Mouse (Mus musculus): ENCODE results near the gene Acap2.

The Acap2 gene

DNA sequence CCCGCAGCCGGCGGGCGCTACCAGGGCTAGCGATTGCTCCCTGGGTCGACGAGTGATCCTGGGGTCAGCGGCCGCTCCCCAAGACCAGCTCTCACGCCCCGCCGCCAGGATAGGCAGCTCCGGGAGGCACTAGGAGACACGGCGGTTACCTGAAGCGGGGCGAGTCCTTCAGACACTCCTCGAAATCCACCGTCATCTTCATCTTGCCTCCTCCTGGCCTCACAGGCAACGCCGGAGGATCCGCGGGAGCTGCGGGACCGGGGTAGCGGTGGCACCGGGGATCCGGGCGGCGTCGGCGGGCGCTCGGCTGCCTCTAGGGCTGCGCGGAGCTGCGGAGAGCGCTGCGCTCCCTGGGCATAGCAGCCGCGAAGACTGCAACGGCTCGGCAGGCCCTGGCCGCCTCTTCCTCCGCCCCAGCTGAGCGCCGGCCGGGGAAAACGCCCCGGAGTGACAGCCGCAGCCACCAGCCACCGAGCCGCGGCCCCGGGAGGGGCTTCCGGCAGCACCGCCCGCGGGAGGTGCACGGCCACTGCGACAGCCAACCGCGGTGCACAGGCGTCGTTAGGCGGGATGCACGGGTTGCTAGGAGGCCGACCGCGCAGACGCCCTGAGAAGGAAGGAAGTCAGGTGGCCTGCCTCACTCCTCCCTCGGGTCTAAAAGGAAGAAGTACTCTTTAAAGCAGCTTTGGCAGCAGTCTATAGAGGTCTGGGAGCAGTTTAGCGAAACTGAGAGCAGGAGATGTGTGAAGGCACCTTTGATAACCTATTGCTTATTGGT lies at the start of gene Acap2:
Acap2 (minus strand) TSS at position 456 of the 778 bp plus-strand sequence.
- DNase-seq = peak; percentile 98

DNA sequence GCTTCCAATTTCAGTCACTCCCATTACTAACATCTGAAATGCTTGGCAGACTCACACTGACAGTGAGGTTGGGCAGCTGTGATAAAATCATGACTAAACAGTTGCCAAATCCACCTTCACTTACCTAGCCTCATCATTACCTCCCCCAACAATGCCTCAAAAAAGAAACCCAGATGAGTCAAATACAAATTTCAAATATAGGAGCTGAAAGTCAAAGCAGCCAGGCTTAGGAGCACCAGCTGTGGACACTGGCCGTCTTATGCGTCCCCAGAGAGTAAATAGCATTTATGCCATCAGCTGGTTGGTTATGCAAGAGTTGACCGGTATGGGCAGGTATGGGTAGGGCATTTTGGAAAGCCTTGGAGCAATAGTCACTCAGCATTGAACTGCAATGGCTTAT lies 48.4 kb upstream of the Acap2 start:
- DNase-seq = no peak

DNA sequence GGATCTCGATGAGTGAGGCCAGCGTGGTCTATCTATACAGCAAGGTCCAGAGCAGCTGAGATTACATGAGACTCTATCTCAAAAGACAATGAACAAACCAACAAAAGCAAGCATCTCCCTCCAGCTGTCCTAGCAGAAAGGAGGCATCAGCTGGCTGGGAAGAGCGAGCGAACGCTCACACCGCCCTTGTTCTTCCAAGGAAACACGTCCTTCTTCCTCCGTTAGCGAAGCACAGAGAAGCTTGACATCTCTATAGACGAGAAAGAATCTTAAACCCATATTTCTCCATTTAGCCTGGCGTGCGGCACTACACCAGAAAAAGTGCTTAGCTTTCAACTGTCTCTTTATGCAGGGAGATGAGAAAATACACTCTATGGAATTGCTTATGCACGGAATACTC lies 47.7 kb upstream of the Acap2 start:
- no peak for DNase-seq

DNA sequence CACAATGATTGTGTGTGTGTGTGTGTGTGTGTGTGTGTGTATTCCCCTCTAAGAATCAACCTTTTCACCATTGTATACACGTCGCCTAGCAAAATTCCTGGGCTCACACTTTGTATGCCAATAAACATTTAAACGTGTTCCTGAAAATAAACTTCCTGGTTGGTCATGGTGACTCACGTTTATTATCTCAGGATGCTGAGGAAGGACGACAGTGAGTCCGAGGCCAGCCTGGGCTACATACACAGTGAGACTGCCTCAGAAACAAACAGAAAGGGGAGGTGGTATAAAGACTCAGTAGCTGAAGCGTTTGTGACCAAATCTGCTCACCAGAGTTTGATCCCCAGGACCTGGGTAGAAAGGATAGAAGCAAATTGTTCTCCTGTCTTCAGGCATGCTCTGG lies 46.4 kb upstream of the Acap2 start:
- DNase-seq = no peak

DNA sequence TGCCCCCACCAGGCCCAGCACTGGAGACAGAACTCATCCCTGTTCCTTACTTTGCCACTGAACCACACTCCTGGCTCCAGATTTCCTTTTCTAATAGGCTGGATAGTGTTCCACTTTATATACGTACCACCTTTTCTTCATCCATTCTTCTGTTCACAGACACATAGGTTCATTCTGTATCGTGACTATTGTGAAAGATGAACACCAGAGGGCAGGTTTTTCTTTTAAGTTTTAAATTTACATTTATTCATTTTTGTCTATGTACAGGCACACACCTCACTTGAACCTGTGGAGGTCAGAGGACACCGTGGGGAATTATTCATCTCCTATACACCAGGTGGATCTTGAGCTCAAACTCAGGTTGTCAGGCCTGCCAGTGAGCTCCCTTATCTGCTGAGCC lies 43.0 kb upstream of the Acap2 start:
- DNase-seq = no peak

- DNase-seq = no peak
Measured at GRCm38 (mm10) chr16:31241433-31241832, 40.4 kb upstream of the Acap2 start.

DNA sequence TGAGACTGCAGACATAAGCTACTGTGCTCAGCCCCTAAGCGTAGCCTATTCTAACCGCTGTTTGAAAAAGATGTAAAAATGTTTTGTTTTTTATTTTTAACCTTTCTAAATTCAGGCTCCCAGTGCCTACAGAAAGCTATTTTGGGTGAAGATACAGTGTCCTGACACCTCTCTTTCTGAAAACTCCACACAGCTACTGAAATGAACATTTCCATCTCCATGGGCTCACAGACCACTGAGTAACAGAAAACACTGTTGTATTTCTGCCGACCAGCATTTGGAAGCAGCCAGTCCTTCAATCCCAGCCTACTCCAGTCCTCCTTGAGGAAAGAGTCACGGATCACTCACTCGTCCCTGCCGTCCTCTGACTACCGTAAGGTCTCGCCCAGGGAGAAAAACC lies 39.5 kb upstream of the Acap2 start:
- DNase-seq = no peak

DNA sequence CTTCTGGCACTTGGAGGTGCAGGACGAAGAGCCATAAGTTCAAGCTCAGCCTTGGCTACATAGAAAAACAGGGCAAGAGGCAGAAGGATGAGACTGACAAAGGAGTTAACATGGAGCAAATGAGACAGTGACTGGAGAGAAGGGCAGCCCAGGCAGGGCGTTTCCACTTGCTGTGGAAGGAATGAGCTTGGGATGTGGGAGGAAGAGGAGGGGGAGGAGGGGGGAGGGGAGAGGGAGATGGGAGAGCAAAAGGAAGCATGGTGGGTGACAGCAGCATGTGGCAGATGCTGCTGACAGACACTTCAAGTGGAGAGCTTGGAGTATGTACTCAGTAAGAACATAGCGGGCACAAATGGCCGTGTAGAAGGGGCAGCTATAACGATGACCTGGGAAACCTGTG lies 37.2 kb upstream of the Acap2 start:
- no peak for DNase-seq

DNA sequence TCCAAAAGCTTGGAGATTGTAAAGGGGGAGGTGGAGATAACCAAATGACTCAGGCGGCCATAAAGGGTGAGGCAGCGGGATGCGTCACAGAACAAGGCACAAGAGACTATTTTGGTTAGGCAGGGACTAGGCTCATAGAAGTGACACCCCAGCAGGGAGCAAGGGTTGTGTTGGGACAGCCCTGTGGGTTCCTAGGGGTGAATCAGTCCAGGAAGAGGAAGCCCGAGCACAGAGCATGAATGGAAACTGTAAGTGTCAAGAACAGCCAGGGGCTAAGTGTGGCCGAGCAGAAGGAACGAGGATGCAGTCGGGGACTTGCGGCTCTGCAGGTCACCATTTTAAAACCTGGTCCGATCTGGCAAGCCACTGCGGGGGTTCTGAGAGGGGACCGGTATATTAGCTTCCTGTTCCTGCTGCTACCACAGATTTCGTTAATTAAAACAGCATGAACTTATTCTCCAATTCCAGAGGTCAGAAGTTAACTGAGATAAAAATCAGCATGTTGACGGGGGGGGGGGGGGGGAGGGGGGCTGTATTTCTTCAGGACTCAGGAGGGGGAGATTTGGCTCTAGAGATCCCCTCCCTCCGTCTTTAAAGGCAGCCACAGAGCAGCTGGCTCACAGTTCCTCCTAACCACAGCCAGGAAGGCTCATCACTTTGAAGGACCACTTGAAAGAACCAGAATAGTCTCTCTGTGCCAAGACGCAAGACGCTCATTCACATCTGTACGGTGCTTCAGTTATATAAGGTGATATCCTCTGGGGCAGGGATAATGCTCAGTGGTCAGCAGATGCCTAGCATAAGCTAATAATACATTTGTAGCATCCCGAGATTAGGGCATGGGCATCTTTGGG lies 34.6 kb upstream of the Acap2 start:
- DNase-seq = peak in 1 of 2 experiments; percentile 12

GRCm38 (mm10) chr16:31234808-31235456 lies 33.9 kb upstream of the Acap2 start:
- DNase-seq = no peak

DNA sequence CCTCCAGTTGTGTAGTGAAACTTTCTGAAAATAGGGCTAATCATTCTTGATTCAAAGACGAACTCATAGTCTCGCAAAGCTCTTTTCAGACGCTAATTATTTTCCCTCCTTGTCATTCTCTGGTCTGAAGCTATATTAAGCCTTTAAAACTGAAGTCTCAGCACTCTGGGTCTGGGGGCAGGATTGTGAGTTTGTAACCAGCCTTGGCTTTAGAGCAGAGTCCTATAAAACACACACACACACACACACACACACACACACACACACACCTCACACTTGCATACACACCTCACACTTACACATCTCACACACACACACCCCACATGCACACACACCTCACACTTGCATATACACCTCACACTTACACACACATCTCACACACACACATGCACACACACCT lies 33.3 kb upstream of the Acap2 start:
- DNase-seq = no peak

DNA sequence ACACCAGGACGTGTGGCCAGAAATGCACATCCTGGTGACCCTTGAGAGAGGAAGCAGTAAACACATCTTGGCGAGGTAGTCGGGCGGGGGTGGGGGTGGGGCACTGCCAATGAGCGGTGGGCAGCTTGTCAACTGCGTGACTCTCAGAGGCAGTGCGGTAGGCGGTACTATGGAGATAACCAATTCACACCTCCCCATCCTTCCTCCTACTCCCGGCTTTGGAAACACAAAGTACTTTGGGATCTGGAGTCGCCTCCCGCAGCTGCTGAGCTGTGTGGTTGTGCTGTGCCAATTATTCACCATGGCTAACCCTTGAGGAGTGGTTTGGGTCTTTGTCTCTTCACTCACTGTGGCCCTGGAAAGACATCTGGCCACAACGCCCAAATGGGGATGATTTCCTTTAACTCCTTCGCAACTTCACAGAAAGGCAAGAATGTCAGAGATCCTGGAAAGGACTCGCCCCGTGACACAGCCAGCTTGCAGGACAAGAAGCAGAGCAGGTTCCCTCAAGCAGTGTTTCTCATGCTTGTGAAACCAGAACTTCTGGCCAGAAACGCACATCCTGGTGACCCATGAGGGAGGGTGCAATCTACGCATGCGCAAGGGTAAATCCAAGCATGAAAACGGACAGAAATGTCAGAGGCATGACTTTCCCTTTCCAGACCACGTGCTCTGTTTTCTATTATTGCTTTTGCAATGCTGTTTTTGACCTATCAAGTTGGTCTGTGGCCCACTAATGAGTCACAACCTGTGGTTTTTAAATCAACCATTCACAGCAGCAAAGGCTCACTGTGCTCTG lies 32.7 kb upstream of the Acap2 start:
- peak; percentile 80 to 81 for DNase-seq

GRCm38 (mm10) chr16:31233167-31233498 lies 32.1 kb upstream of the Acap2 start:
- DNase-seq = no peak

- no peak for DNase-seq
Measured at GRCm38 (mm10) chr16:31232491-31233166, 31.6 kb upstream of the Acap2 start.

DNA sequence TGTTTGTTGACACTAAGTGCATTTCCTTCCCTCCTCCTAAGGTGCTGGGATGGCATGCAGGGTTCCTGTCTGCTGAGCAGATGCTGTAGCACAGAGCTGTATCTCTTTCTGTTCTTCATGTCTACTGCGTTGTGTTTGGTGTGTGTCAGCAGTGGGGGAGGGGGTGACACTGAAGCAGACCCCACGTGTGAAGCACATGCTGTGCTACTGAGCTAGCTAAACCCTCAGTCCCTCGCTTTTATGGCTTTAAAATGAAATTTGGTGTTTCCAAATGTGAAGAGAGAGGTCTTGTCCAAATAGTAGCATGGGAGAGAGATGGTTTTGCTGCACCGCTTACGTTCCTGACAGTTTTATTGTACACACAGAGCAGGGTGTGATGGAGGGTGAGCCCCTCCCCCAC lies 30.5 kb upstream of the Acap2 start:
- no peak for DNase-seq

- no peak for DNase-seq
Measured at GRCm38 (mm10) chr16:31227746-31228145, 26.7 kb upstream of the Acap2 start.

DNA sequence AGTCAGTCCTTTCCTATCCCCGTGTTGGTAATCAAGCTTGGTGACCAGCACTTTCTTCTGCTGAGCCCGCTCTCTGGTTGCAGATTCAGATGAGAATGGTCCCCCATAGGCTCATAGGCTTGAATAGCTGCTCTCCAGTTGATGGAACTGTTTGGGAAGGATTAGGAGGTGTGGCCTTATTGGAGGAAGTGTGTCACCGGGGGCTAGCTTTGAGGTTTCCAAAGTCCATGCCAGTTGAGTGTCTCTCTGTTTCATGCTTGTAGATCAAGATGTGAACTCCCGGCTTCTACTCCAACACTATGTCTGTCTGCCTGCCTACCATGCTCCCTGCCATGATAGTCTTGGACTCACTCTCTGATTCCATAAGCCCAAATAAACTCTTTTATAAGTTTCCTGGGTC lies 14.2 kb upstream of the Acap2 start:
- DNase-seq = no peak

DNA sequence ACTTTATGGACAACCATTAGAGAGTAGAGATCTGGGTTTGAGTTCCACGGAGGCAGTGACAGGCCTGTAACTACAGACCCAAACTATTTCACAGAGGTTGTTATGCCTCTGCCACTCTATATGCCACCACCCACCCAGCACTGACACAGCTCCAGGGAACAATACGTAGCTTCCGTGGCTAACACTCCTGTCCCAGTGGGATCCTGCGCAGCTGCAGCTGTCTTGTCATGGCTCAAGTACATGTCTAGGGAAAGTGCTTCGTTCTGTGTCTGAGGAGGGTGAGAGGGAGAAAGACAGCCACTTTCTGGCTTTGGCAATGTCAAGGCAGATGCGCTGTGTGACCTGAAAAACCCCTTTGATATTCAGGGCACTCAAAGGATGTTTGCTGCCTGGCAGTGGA lies 12.4 kb upstream of the Acap2 start:
- DNase-seq = no peak

DNA sequence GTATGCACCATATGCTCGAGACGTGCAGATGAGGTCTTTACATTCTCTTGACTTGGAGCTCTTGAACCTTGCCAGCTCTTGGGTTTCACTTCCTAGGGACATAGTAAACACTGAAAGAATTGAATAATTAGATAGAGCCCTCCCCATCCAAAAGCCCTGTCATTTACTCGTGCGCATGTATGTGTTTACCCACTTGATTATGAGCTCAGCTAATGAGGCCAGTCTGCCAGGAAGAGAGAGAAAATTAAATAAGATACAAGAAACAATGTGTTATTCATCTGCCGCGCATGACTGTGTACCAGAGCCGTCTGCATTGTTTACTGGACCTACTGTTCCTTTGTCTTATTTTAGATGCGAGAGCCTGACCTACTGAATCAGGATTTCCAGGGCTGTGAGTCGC lies 10.5 kb upstream of the Acap2 start:
- DNase-seq = no peak

GRCm38 (mm10) chr16:31210453-31210852 lies 9.4 kb upstream of the Acap2 start:
- DNase-seq = peak in 1 of 2 experiments; percentile 34

GRCm38 (mm10) chr16:31209911-31210310 lies 8.9 kb upstream of the Acap2 start:
- DNase-seq = peak; percentile 21 to 59

DNA sequence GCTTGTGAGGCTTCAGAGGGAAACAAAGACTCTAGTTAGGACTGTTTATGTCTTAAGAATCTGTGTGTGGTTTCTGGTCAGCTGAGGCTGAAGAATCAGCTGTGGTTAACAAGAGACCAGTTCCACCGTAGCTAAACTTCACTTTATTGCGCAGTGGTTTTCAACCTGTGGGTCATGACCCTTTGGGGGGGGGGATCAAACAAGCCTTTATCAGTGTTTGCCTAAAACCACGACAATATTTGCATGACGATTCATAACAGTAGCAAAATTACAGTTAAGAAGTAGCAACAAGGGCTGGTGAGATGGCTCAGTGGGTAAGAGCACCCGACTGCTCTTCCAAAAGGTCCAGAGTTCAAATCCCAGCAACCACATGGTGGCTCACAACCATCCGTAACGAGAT lies 4.7 kb upstream of the Acap2 start:
- DNase-seq = no peak
